Mouse (Mus musculus): ENCODE measurements at regions not wholly inside any gene's neighbourhood (a gene's known extent, or its start where the extent isn't known, plus 50 kb on each side); places are given as distances from the start of the nearest gene placed in this dataset.

GRCm38 (mm10) chr15:16652934-16653669 lies 75.5 kb upstream of the Cdh9 start:
- 52% methylated on average over 3 of the region's 3 CpGs for WGBS
- peak; percentile 8 for DNase-seq

DNA sequence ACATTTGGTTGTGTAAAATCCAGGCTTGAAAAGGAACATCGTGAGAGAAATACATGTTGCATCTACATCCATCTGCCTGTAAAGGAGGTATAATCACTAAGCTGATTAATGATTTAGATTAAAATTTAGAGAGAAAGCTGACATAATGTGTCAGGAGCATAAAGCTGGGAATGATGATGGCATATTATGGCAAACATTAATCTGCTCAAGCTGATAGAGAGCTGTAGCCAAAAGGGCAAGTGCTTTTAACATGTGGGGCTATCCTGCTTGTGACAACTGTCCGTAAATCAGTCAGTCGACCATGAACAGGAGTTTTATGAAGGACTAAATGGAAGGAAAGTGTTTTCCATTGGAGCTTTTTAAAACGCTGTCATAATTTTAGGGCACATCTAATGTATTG lies 74.9 kb upstream of the Cdh9 start:
- Histone ChIP-seq H3K36me3 (ENCODE audit: control insufficient read depth, insufficient read depth, low read length) (no peaks in the 10 kb centered on the region), H3K9me3 (ENCODE audit: control insufficient read depth, low read length) (no peaks in the 10 kb centered on the region), H3K4me1 (ENCODE audit: control insufficient read depth, insufficient read depth, low read length) (no peaks in the 10 kb centered on the region), H3K9ac (replicated peaks; ENCODE audit: low read length) (no peak overlapping the region), H3K27me3 (ENCODE audit: control insufficient read depth, insufficient read depth, low read length) (no peaks in the 10 kb centered on the region), H3K4me3 (replicated peaks; ENCODE audit: low read depth, low read length) (no peak overlapping the region), H3K4me2 (ENCODE audit: low read length) (no peak overlapping the region), H3K27ac (replicated peaks; ENCODE audit: low read depth, low read length) (no peak overlapping the region)
- WGBS = 79% methylated on average over 4 of the region's 4 CpGs
- ATAC-seq (ENCODE audit: low FRiP score, low TSS enrichment) = no peak
- no peak for DNase-seq

More at GRCm38 (mm10) chr15:16652934-16653669, 75.5 kb upstream of the Cdh9 start:
- Histone ChIP-seq H3K4me3 (replicated peaks; ENCODE audit: low read depth, low read length) (no peak overlapping the region), H3K27ac (replicated peaks; ENCODE audit: low read depth, low read length) (no peak overlapping the region), H3K9me3 (ENCODE audit: control insufficient read depth, low read length) (no peaks in the 10 kb centered on the region), H3K36me3 (ENCODE audit: control insufficient read depth, insufficient read depth, low read length) (no peaks in the 10 kb centered on the region), H3K4me1 (ENCODE audit: control insufficient read depth, insufficient read depth, low read length) (no peaks in the 10 kb centered on the region), H3K9ac (replicated peaks; ENCODE audit: low read length) (no peak overlapping the region), H3K27me3 (ENCODE audit: control insufficient read depth, insufficient read depth, low read length) (no peaks in the 10 kb centered on the region), H3K4me2 (ENCODE audit: low read length) (no peak overlapping the region)
- no peak for ATAC-seq (ENCODE audit: low FRiP score, low TSS enrichment)

GRCm38 (mm10) chr15:16661226-16661625 lies 67.3 kb upstream of the Cdh9 start:
- H3K27ac ChIP-seq (replicated peaks; ENCODE audit: low read depth, low read length) = no peak overlapping the region
- no peak overlapping the region for H3K4me3 ChIP-seq (replicated peaks; ENCODE audit: low read depth, low read length)
- no peak for DNase-seq
- H3K4me2 ChIP-seq (ENCODE audit: low read length) = no peak overlapping the region
- H3K4me1 ChIP-seq (ENCODE audit: control insufficient read depth, insufficient read depth, low read length) = no peaks in the 10 kb centered on the region
- H3K9me3 ChIP-seq (ENCODE audit: control insufficient read depth, low read length) = no peaks in the 10 kb centered on the region
- no peak for ATAC-seq (ENCODE audit: low FRiP score, low TSS enrichment)
- no peaks in the 10 kb centered on the region for H3K27me3 ChIP-seq (ENCODE audit: control insufficient read depth, insufficient read depth, low read length)
- no peaks in the 10 kb centered on the region for H3K36me3 ChIP-seq (ENCODE audit: control insufficient read depth, insufficient read depth, low read length)
- 83% methylated on average over 3 of the region's 3 CpGs for WGBS
- no peak overlapping the region for H3K9ac ChIP-seq (replicated peaks; ENCODE audit: low read length)

Data from midbrain, embryonic 14.5 days (tissue).